Mouse (Mus musculus) G1E (cell line): ENCODE results near the gene Ccdc158.

ENCODE experiments used
- CTCF ChIP-seq: IDR thresholded peaks from 2 replicates; pipeline ENCODE4 v1.5.1; 2012; ENCODE audit warnings: low read depth, low read length, inconsistent platforms, mixed read lengths
- POLR2AphosphoS5 ChIP-seq: IDR thresholded peaks from 2 replicates; pipeline ENCODE4 v1.6.1; 2012; ENCODE audit warnings: low read depth, low read length, inconsistent platforms; ENCODE audit not compliant: insufficient replicate concordance

GRCm38 (mm10) chr5:92698837-92699529 lies 23.9 kb upstream of the Ccdc158 start:
- TF ChIP-seq CTCF (no peak), POLR2AphosphoS5 (no peak)
